Mouse (Mus musculus) liver, embryonic 13.5 days (tissue): ENCODE results near the gene Taf12. TPM values are rescaled to one million over a fixed set of nuclear protein-coding genes. Genes with fewer than 3 reads are reported as not detected.
A peak's percentile ranks its signal among the peaks of the same experiment; 100 is the strongest.

ENCODE experiments used
- ATAC-seq: fragments of 200-750 bp; cut with Nextera tagmentation; 2 replicates; pipeline ENCODE4 v1.8.0; 2017; ENCODE audit warnings: low read depth, mild to moderate bottlenecking, moderate number of reproducible peaks, moderate library complexity
- DNase-seq: peaks from one replicate; pipeline ENCODE4 v3.0.0; 2022
- H3K27ac ChIP-seq: fragments of 300-500 bp; sonication (generic); 2 replicates; pipeline ENCODE4 v1.5.1; 2015; ENCODE audit warnings: moderate library complexity, mild to moderate bottlenecking, inconsistent platforms
- H3K27me3 ChIP-seq: fragments of 300-500 bp; sonication (generic); 2 replicates; pipeline ENCODE4 v1.6.1; 2015; ENCODE audit warnings: mild to moderate bottlenecking, inconsistent platforms
- H3K36me3 ChIP-seq: fragments of 300-500 bp; sonication (generic); 2 replicates; pipeline ENCODE4 v1.6.1; 2015; ENCODE audit warnings: mild to moderate bottlenecking, inconsistent platforms
- H3K4me1 ChIP-seq: fragments of 300-500 bp; sonication (generic); replicated peaks from 2 replicates; pipeline ENCODE4 v1.6.1; 2015; ENCODE audit warnings: inconsistent platforms
- H3K4me2 ChIP-seq: fragments of 300-500 bp; sonication (generic); 2 replicates; pipeline ENCODE4 v1.6.1; 2015; ENCODE audit warnings: inconsistent platforms, mild to moderate bottlenecking, moderate library complexity
- H3K4me3 ChIP-seq: fragments of 300-500 bp; sonication (generic); replicated peaks from 2 replicates; pipeline ENCODE4 v1.5.1; 2015; ENCODE audit warnings: mild to moderate bottlenecking, inconsistent platforms
- H3K9ac ChIP-seq: fragments of 300-500 bp; sonication (generic); 2 replicates; pipeline ENCODE4 v1.6.1; 2015; ENCODE audit warnings: mild to moderate bottlenecking, inconsistent platforms
- H3K9me3 ChIP-seq: fragments of 300-500 bp; sonication (generic); replicated peaks from 2 replicates; pipeline ENCODE4 v1.6.1; 2016; ENCODE audit warnings: inconsistent platforms
- WGBS: fragments of 180-500 bp; shearing (Covaris S2); methylation state at CpG from one replicate; pipeline ENCODE4 v1.1.7; 2015; ENCODE audit not compliant: insufficient replicate concordance; 5-methylcytosine and 5-hydroxymethylcytosine counted together
- polyA plus RNA-seq: library from polyadenylated mRNA; unstranded; fragments of >200 nt; fragmentation: Nextera tagmentation; extraction: Ambion mirVana; gene quantifications from 2 replicates; pipeline ENCODE4 v1.2.1, GENCODE M21; 2015

The Taf12 gene
- polyA plus RNA-seq = 53.3 and 62.2 TPM in 2 replicates

DNA sequence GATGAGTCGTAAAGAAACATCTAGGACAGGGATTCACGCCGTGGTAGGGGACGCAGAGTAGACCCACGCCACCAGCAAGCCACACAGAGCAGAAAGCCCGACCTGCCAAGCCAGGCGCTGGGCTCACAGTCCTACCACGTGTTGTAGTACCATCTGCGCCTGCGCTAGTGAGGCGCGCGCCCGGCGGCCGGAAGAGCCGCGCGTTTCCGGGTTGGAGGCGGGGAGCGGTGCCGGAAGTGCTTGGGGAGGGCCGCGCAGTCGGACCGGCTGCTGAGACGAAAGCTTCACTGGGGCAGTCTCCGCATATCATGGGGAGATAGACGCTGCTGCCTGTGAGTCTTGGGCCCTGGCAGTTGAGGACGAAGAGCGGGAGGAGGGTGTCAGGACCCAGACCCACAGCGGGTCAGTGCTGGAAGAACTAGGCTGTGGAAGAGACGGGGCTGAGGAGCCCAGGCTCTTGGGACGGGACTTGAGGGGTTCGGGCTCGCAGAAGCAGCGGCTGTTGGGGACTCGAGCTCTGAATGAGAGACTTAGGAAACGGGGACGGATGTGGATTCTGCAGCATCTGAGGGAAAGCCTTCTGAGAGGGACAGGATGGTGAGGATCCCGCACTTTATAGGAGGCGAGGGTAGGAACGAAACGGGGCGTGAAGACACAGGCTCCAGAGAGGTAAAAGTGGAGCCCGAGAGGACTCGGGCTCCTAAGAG, at the start of gene Taf12:
TSS of gene Taf12 (plus strand) at position 220 of the 707 bp plus-strand sequence.
- Histone ChIP-seq H3K9me3 (no peaks in the 10 kb centered on the region), H3K27ac (peak within 1 kb of the TSS; percentile 99), H3K4me2 (peak within 1 kb of the TSS; percentile 82), H3K9ac (peak within 1 kb of the TSS; percentile 95), H3K27me3 (no peaks in the 10 kb centered on the region), H3K36me3 (peaks cover 5% of the 10 kb centered on the region; the same call in 1 of the 2 replicates), H3K4me3 (peak within 1 kb of the TSS; percentile 79), H3K4me1 (peaks cover 58% of the 10 kb centered on the region)
- under 1% methylated on average over 48 of the region's 48 CpGs for WGBS
- DNase-seq = peak; percentile 91
- peak; percentile 82 for ATAC-seq

DNA sequence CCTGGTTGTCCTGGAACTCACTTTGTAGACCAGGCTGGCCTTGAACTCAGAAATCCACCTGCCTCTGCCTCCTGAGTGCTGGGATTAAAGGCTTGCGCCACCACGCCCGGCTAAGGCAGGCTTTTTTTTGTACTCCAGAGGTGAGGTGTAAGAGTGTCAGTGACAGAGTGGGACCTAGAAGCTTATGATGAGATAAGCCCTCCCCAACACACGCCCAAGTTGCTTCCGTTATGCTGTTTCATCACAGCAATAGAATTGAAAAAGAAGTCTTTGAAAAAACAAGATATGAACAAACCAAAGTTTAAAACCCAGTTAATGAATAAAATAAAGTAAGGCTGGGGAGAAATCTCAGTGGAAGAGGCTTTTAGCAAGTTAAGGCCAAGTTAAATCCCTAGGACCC, 43.8 kb upstream of the Taf12 start:
- Histone ChIP-seq H3K27me3 (no peaks in the 10 kb centered on the region), H3K4me1 (peaks cover 9% of the 10 kb centered on the region), H3K4me3 (no peak overlapping the region), H3K36me3 (peaks cover 97% of the 10 kb centered on the region), H3K9ac (no peak overlapping the region), H3K27ac (peak overlapping the region; percentile 13; the same call in 1 of the 2 replicates), H3K9me3 (no peaks in the 10 kb centered on the region), H3K4me2 (no peak overlapping the region)
- ATAC-seq (no peak), DNase-seq (no peak)
- WGBS = 52% methylated on average over 5 of the region's 5 CpGs

- Histone ChIP-seq H3K36me3 (peaks cover 95% of the 10 kb centered on the region), H3K4me2 (no peak overlapping the region), H3K27me3 (no peaks in the 10 kb centered on the region), H3K27ac (no peak overlapping the region), H3K4me1 (peaks cover 9% of the 10 kb centered on the region), H3K9ac (no peak overlapping the region), H3K4me3 (no peak overlapping the region), H3K9me3 (no peaks in the 10 kb centered on the region)
- ATAC-seq = no peak
- WGBS = 82% methylated on average over 8 of the region's 8 CpGs
- DNase-seq = no peak
Measured at GRCm38 (mm10) chr4:132234710-132235109, 39.5 kb upstream of the Taf12 start.

- WGBS = 86% methylated on average over 4 of the region's 4 CpGs
- peaks cover 94% of the 10 kb centered on the region for H3K36me3 ChIP-seq
- H3K9ac ChIP-seq = no peak overlapping the region
- no peaks in the 10 kb centered on the region for H3K9me3 ChIP-seq
- no peak overlapping the region for H3K4me3 ChIP-seq
- no peaks in the 10 kb centered on the region for H3K27me3 ChIP-seq
- H3K4me2 ChIP-seq = no peak overlapping the region
- peaks cover 21% of the 10 kb centered on the region for H3K4me1 ChIP-seq
- H3K27ac ChIP-seq = no peak overlapping the region; the same call in 1 of the 2 replicates
- ATAC-seq = no peak
- DNase-seq = no peak
Measured at GRCm38 (mm10) chr4:132238356-132238755, 35.8 kb upstream of the Taf12 start.

GRCm38 (mm10) chr4:132240367-132240766, 33.8 kb upstream of the Taf12 start:
- Histone ChIP-seq H3K9ac (no peak overlapping the region), H3K36me3 (peaks cover 86% of the 10 kb centered on the region), H3K27me3 (no peaks in the 10 kb centered on the region), H3K9me3 (no peaks in the 10 kb centered on the region), H3K4me1 (peaks cover 30% of the 10 kb centered on the region), H3K4me2 (no peak overlapping the region), H3K4me3 (no peak overlapping the region), H3K27ac (no peak overlapping the region)
- DNase-seq (no peak), ATAC-seq (no peak)
- 18% methylated on average over 3 of the region's 3 CpGs for WGBS

GRCm38 (mm10) chr4:132241208-132241607, 33.0 kb upstream of the Taf12 start:
- H3K4me2 ChIP-seq = no peak overlapping the region
- no peaks in the 10 kb centered on the region for H3K9me3 ChIP-seq
- peak overlapping the region; percentile 56 for H3K27ac ChIP-seq
- no peaks in the 10 kb centered on the region for H3K27me3 ChIP-seq
- H3K9ac ChIP-seq = 0 out of 2 replicates have a peak overlapping the region, but pooled peaks have one; percentile 26
- peaks cover 87% of the 10 kb centered on the region for H3K36me3 ChIP-seq
- peak; percentile 66 for ATAC-seq
- DNase-seq = peak; percentile 23
- H3K4me1 ChIP-seq = peaks cover 36% of the 10 kb centered on the region
- H3K4me3 ChIP-seq = no peak overlapping the region
- WGBS = 14% methylated on average over 3 of the region's 3 CpGs

DNA sequence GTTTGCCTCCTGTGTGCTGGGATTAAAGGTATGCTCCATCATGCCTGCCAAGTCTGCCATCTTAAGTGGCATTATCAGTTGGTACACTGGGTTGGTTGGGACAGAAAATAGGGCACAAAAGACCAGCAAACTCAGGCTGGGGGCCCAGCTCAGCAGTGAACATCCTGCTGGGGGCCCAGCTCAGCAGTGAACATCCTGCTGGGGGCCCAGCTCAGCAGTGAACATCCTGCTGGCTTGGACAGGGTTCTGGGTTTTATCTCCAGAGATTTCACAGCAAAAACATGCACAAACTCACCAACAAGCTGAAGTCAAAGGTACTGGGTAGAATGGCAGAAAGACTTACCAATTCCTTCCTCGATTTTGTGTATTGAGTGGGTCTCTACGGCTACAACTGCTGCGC, 28.5 kb upstream of the Taf12 start:
- WGBS = 67% methylated on average over 3 of the region's 3 CpGs
- H3K9ac ChIP-seq = no peak overlapping the region

GRCm38 (mm10) chr4:132247451-132247997, 26.7 kb upstream of the Taf12 start:
- H3K27ac ChIP-seq = peak overlapping the region; percentile 30
- DNase-seq (no peak), ATAC-seq (peak; percentile 66)
- 50% methylated on average over 5 of the region's 5 CpGs for WGBS
- peaks cover 39% of the 10 kb centered on the region for H3K4me1 ChIP-seq
- H3K36me3 ChIP-seq = peaks cover 82% of the 10 kb centered on the region
- H3K27me3 ChIP-seq = no peaks in the 10 kb centered on the region
- no peak overlapping the region for H3K4me2 ChIP-seq
- no peak overlapping the region for H3K4me3 ChIP-seq
- H3K9ac ChIP-seq = no peak overlapping the region
- H3K9me3 ChIP-seq = no peaks in the 10 kb centered on the region

More for the DNA sequence above, 28.5 kb upstream of the Taf12 start:
- ATAC-seq (no peak), DNase-seq (no peak)
- Histone ChIP-seq H3K9me3 (no peaks in the 10 kb centered on the region), H3K4me1 (peaks cover 49% of the 10 kb centered on the region), H3K4me2 (no peak overlapping the region), H3K27me3 (no peaks in the 10 kb centered on the region), H3K4me3 (no peak overlapping the region), H3K36me3 (peaks cover 84% of the 10 kb centered on the region), H3K27ac (0 out of 2 replicates have a peak overlapping the region, but pooled peaks have one; percentile 7)

GRCm38 (mm10) chr4:132251596-132251995, 22.6 kb upstream of the Taf12 start:
- WGBS = 76% methylated on average over 9 of the region's 9 CpGs
- ATAC-seq = no peak
- H3K4me2 ChIP-seq = no peak overlapping the region

DNA sequence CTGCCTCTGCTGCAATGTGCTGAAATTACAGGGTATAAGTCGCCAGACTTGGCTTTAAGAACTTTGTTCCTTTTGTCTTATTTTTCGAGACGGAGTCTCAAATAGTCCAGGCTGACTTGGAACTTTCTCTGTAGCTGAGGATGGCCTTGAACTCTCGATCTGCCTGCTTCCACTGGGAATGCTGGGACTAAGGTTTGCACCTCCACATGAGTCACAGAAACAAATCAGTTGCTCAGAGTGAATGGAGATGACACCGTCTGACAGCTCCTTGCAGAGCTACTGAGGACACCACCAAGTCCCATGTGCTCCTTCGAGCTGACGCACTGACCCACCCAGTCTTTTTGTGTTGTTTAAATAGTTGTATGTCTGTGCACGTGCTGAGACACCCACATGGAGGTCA, 21.0 kb upstream of the Taf12 start:
- Histone ChIP-seq H3K9ac (no peak overlapping the region), H3K9me3 (no peaks in the 10 kb centered on the region), H3K4me2 (no peak overlapping the region), H3K36me3 (peaks cover 44% of the 10 kb centered on the region), H3K27me3 (no peaks in the 10 kb centered on the region), H3K4me1 (peaks cover 48% of the 10 kb centered on the region), H3K27ac (no peak overlapping the region), H3K4me3 (no peak overlapping the region)
- ATAC-seq (no peak), DNase-seq (no peak)
- 75% methylated on average over 8 of the region's 8 CpGs for WGBS

More at GRCm38 (mm10) chr4:132251596-132251995, 22.6 kb upstream of the Taf12 start:
- H3K9me3 ChIP-seq = no peaks in the 10 kb centered on the region
- no peak overlapping the region for H3K9ac ChIP-seq
- H3K4me3 ChIP-seq = no peak overlapping the region
- H3K27ac ChIP-seq = no peak overlapping the region
- no peaks in the 10 kb centered on the region for H3K27me3 ChIP-seq
- peaks cover 45% of the 10 kb centered on the region for H3K4me1 ChIP-seq
- peaks cover 50% of the 10 kb centered on the region for H3K36me3 ChIP-seq
- DNase-seq = no peak

- WGBS = 27% methylated on average over 2 of the region's 2 CpGs
- peak; percentile 48; the same call in 1 of the 2 replicates for ATAC-seq
- Histone ChIP-seq H3K9me3 (no peaks in the 10 kb centered on the region), H3K27ac (peak overlapping the region; percentile 31), H3K4me3 (no peak overlapping the region), H3K4me1 (peaks cover 50% of the 10 kb centered on the region), H3K9ac (0 out of 2 replicates have a peak overlapping the region, but pooled peaks have one; percentile 26), H3K27me3 (no peaks in the 10 kb centered on the region), H3K36me3 (peaks cover 42% of the 10 kb centered on the region), H3K4me2 (no peak overlapping the region)
- DNase-seq = no peak
Measured at GRCm38 (mm10) chr4:132253622-132254021, 20.6 kb upstream of the Taf12 start.
